Mouse (Mus musculus) heart, adult 2 months (tissue): ENCODE results near the gene Usp42. TPM values are rescaled to one million over a fixed set of nuclear protein-coding genes. Genes with fewer than 3 reads are reported as not detected.

Experiments
- DNase-seq, 2 experiments: peaks; one replicate each; pipeline ENCODE4 v3.0.0; 2021
- H3K27ac ChIP-seq: fragments of 200-600 bp; 2 replicates; pipeline ENCODE4 v1.8.1; 2022
- H3K27me3 ChIP-seq: fragments of 200-500 bp; 2 replicates; pipeline ENCODE4 v1.6.1; 2012; ENCODE audit warnings: mild to moderate bottlenecking, low read length, inconsistent platforms, mixed read lengths; ENCODE audit not compliant: control insufficient read depth, insufficient read depth
- H3K36me3 ChIP-seq: fragments of 200-500 bp; 2 replicates; pipeline ENCODE4 v1.6.1; 2012; ENCODE audit warnings: low read length, inconsistent platforms; ENCODE audit not compliant: control insufficient read depth, insufficient read depth
- H3K4me1 ChIP-seq: fragments of 200-500 bp; 2 replicates; pipeline ENCODE4 v1.6.1; 2011; ENCODE audit warnings: low read length; ENCODE audit not compliant: control insufficient read depth, insufficient read depth
- H3K4me3 ChIP-seq: fragments of 200-600 bp; 2 replicates; pipeline ENCODE4 v1.8.1; 2022
- H3K79me2 ChIP-seq: fragments of 200-500 bp; replicated peaks from 2 replicates; pipeline ENCODE4 v1.6.1; 2012; ENCODE audit warnings: mild to moderate bottlenecking, inconsistent platforms, low read length, moderate library complexity, mixed read lengths; ENCODE audit not compliant: control insufficient read depth, insufficient read depth
- H3K9ac ChIP-seq: fragments of 200-500 bp; 2 replicates; pipeline ENCODE4 v1.6.1; 2012; ENCODE audit warnings: low read depth, mild to moderate bottlenecking, control low read depth, inconsistent platforms, low read length, mixed read lengths
- CTCF ChIP-seq: fragments of 200-600 bp; IDR thresholded peaks from 2 replicates; pipeline ENCODE4 v1.8.1; 2022; ENCODE audit warnings: antibody characterized with exemption, mild to moderate bottlenecking, moderate library complexity
- EP300 ChIP-seq: fragments of 200-500 bp; IDR thresholded peaks from 2 replicates; pipeline ENCODE4 v1.6.1; 2011; ENCODE audit warnings: low read depth, low read length, control low read depth; ENCODE audit not compliant: insufficient read depth
- POLR2A ChIP-seq: fragments of 200-500 bp; IDR thresholded peaks from 2 replicates; pipeline ENCODE4 v1.6.1; 2011; ENCODE audit warnings: mild to moderate bottlenecking, low read depth, low read length, control low read depth; ENCODE audit not compliant: insufficient read depth
- WGBS: fragments of 180-500 bp; shearing (Covaris S2); methylation state at CpG from one replicate; pipeline ENCODE4 v1.1.7; 2018; 5-methylcytosine and 5-hydroxymethylcytosine counted together
- intact Hi-C: fragments of 180-260 bp; cut with DNase I; formaldehyde crosslinking; loops from one replicate; pipeline ENCODE4 v1.15.1; 2025
- polyA plus RNA-seq: library from polyadenylated mRNA; depleted of rRNA; stranded (reverse); fragments of >200 nt; gene quantifications from 2 replicates; pipeline ENCODE4 v1.2.3, GENCODE M21; 2012; rRNA removed
- total RNA-seq, 2 experiments: library from RNA; stranded (reverse); gene quantifications; 2 replicates each; pipeline ENCODE4 v1.2.3; 2021

Gene Usp42
- total and polyA plus RNA-seq, 3 experiments = 2.5 to 6.2 (median 5.3) TPM

GRCm38 (mm10) chr5:143669393-143669792 is 62.7 kb downstream of the Usp42 start:
- DNase-seq = peak in 1 of 2 experiments; percentile 38
- H3K79me2 ChIP-seq = peaks cover 4% of the 10 kb centered on the region
- H3K27me3 ChIP-seq = no peaks in the 10 kb centered on the region
- peaks cover 15% of the 10 kb centered on the region for H3K36me3 ChIP-seq
- no peak overlapping the region for H3K4me3 ChIP-seq
- intact Hi-C loops = loop anchor here (5.0 kb wide), 2 partner anchors 47 to 237 kb away; partner anchors contain the start of gene Cyth3
- WGBS = 20% methylated on average over 2 of the region's 2 CpGs
- no peak overlapping the region for H3K9ac ChIP-seq
- H3K27ac ChIP-seq = peak overlapping the region; percentile 69
- peak; percentile 68 for TF ChIP-seq CTCF
- peak; percentile 52; the same call in 1 of the 2 replicates for TF ChIP-seq EP300
- no peak for TF ChIP-seq POLR2A
- peaks cover 22% of the 10 kb centered on the region for H3K4me1 ChIP-seq

DNA sequence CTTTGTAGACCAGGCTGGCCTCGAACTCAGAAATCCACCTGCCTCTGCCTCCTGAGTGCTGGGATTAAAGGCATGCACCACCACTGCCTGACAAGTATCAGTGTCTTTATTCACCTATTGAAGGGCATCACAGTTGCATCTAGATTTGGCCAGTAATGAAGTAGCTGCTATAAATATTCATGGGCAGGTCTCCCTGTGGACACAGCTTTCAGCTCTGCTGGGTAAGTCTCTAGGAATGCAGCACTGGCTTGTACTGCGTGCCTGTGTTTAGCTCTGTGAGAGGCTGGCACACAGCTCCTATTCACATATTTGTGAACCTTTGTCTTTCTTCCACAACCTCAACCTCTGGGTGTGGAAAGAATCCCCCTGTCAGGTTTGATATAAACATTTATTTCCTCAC is 63.2 kb downstream of the Usp42 start:
- Histone ChIP-seq H3K4me3 (no peak overlapping the region), H3K36me3 (peaks cover 15% of the 10 kb centered on the region), H3K27ac (peak overlapping the region; percentile 69), H3K79me2 (peaks cover 4% of the 10 kb centered on the region), H3K4me1 (peaks cover 25% of the 10 kb centered on the region), H3K27me3 (no peaks in the 10 kb centered on the region), H3K9ac (no peak overlapping the region)
- 33% methylated on average over 2 of the region's 2 CpGs for WGBS
- DNase-seq = peak in 1 of 2 experiments; percentile 58
- intact Hi-C loops = loop anchor here (5.0 kb wide), 2 partner anchors 47 to 237 kb away; partner anchors contain the start of gene Cyth3
- no peak for TF ChIP-seq EP300
- no peak for TF ChIP-seq POLR2A
- no peak for TF ChIP-seq CTCF

DNA sequence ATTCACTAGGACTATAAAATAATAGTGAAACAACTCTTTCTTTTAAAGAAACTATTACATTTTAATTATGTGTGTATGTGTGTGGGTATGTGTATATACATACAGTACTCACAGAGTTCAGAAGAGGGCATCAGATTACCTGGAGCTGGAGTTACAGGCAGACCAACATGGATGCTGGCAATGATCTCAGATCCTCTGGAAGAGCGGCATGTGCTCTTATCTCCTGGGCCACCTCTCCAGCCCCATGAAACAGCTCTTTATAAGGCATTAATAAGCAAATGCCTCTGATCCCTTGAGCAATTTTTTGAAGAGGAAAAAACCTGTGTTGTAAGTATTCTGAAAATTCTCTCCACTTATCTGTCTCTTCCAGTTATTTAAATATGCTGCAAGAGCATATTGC is 66.1 kb downstream of the Usp42 start:
- H3K4me1 ChIP-seq = peaks cover 24% of the 10 kb centered on the region
- no peak overlapping the region for H3K4me3 ChIP-seq
- no peak overlapping the region for H3K9ac ChIP-seq
- TF ChIP-seq POLR2A (no peak), EP300 (no peak), CTCF (no peak)
- H3K27me3 ChIP-seq = no peaks in the 10 kb centered on the region
- peak overlapping the region; percentile 44 for H3K27ac ChIP-seq
- DNase-seq = no peak
- intact Hi-C loops = loop anchor here (5.0 kb wide), 2 partner anchors 44 to 234 kb away; partner anchors contain the start of gene Cyth3
- peaks cover 5% of the 10 kb centered on the region for H3K79me2 ChIP-seq
- H3K36me3 ChIP-seq = peaks cover 20% of the 10 kb centered on the region
- 39% methylated on average over 1 of the region's 1 CpGs for WGBS

GRCm38 (mm10) chr5:143665561-143665960 is 66.5 kb downstream of the Usp42 start:
- 19% methylated on average over 2 of the region's 2 CpGs for WGBS
- peak overlapping the region; percentile 44 for H3K27ac ChIP-seq
- DNase-seq = no peak
- peaks cover 23% of the 10 kb centered on the region for H3K4me1 ChIP-seq
- H3K27me3 ChIP-seq = no peaks in the 10 kb centered on the region
- peaks cover 20% of the 10 kb centered on the region for H3K36me3 ChIP-seq
- H3K9ac ChIP-seq = no peak overlapping the region
- no peak overlapping the region for H3K4me3 ChIP-seq
- TF ChIP-seq POLR2A (no peak), EP300 (no peak), CTCF (no peak)
- H3K79me2 ChIP-seq = peaks cover 6% of the 10 kb centered on the region
- intact Hi-C loops = loop anchor here (5.0 kb wide), 2 partner anchors 43 to 233 kb away; partner anchors contain the start of gene Cyth3

GRCm38 (mm10) chr5:143663074-143663687 is 68.9 kb downstream of the Usp42 start:
- Histone ChIP-seq H3K36me3 (peaks cover 24% of the 10 kb centered on the region), H3K4me3 (no peak overlapping the region), H3K27ac (peak overlapping the region; percentile 29; the same call in 1 of the 2 replicates), H3K79me2 (peaks cover 11% of the 10 kb centered on the region), H3K27me3 (no peaks in the 10 kb centered on the region), H3K9ac (no peak overlapping the region), H3K4me1 (peaks cover 27% of the 10 kb centered on the region)
- intact Hi-C loops = no loop called here
- no peak for DNase-seq
- 41% methylated on average over 7 of the region's 7 CpGs for WGBS
- TF ChIP-seq CTCF (no peak), EP300 (no peak), POLR2A (no peak)

Other genes with a start within 250 kb of the Usp42 start
- 100 to 1,000 TPM; 219 to 231 TPM for gene Rac1, start 204.2 kb downstream of the Usp42 start, total RNA-seq
- 204 and 351 TPM in 2 replicates for gene Rac1, start 204.2 kb downstream of the Usp42 start, polyA plus RNA-seq
- gene Cyth3, start 109.8 kb downstream of the Usp42 start, total RNA-seq = 10 to 100 TPM; 26.1 to 44.6 TPM
- 25.1 and 39.2 TPM in 2 replicates for gene Cyth3, start 109.8 kb downstream of the Usp42 start, polyA plus RNA-seq
- gene Eif2ak1, start 85.5 kb upstream of the Usp42 start, total RNA-seq = 10 to 100 TPM; 19.2 to 21.4 TPM
- gene Eif2ak1, start 85.5 kb upstream of the Usp42 start, polyA plus RNA-seq = 11.9 and 18.4 TPM in 2 replicates
- gene Ankrd61, start 165.4 kb upstream of the Usp42 start, total RNA-seq = not detected
- 0.10 and 0.23 TPM in 2 replicates for gene Ankrd61, start 165.4 kb upstream of the Usp42 start, polyA plus RNA-seq
- gene Aimp2, start 177.6 kb upstream of the Usp42 start, total RNA-seq = 10 to 100 TPM; 30.4 to 32.5 TPM
- 40.6 and 50.4 TPM in 2 replicates for gene Aimp2, start 177.6 kb upstream of the Usp42 start, polyA plus RNA-seq
- gene Pms2, start 177.7 kb upstream of the Usp42 start, total RNA-seq = 1 to 10 TPM; 3.3 to 3.5 TPM
- gene Pms2, start 177.7 kb upstream of the Usp42 start, polyA plus RNA-seq = 1.5 and 3.9 TPM in 2 replicates
- gene Gm42421, start 195.9 kb upstream of the Usp42 start, total RNA-seq = not detected
- gene Gm42421, start 195.9 kb upstream of the Usp42 start, polyA plus RNA-seq = 0.18 and 0.32 TPM in 2 replicates
- under 1 TPM in 1 of 2 experiments, not detected in 1; 0.30 TPM for gene Rsph10b, start 200.8 kb upstream of the Usp42 start, total RNA-seq
- gene Rsph10b, start 200.8 kb upstream of the Usp42 start, polyA plus RNA-seq = 0.47 and 0.50 TPM in 2 replicates